Mouse (Mus musculus) spleen, postnatal 4 days (tissue): Measurements from ENCODE around the gene Neo1.
A peak's percentile ranks its signal among the peaks of the same experiment; 100 is the strongest.
"Not testable (repeated sequence)": the region's sequence is repeated elsewhere in the genome, so short reads cannot be mapped to it uniquely, and the experiment has no call there.

ENCODE experiments used
- DNase-seq, 2 experiments: peaks; one replicate each; pipeline ENCODE4 v3.0.0; 2022; ENCODE audit warnings: low spot score in 2 of 2

The Neo1 gene

DNA sequence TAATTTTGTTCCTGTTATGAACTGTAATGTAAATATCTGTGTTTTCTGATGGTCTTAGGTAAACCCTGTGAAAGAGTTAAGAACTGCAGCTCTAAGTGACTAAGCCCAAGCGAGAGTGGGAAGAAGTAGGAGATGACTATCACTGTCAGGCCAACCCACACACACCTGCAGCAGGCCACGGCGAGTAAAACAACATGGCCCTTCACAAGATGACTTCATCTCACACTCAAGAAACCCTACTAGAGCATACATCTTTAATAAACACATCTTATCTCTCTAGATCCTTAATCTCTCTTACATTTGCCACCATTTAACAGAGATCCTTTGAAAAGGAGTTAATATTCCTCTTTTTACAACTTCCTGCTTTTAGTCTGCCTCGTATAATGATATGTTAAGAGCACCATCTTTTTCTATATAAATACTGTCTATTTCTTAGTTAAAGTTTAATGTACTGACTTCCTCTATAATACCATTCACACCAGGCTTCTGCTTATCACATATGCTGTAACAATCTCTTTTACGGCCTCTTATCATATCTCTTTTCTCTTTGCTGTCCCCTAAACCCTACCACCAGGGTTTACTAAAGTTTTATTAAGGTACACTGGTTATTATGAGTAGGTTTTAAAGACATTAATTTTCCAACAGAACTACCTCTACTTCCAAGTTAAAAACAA is 46.8 kb downstream of the Neo1 start:
- no peak for DNase-seq

GRCm38 (mm10) chr9:58979034-58979433 is 57.2 kb downstream of the Neo1 start:
- DNase-seq = no peak

GRCm38 (mm10) chr9:58971154-58971553 is 65.1 kb downstream of the Neo1 start:
- not testable (repeated sequence) for DNase-seq

GRCm38 (mm10) chr9:58967371-58967770 is 68.9 kb downstream of the Neo1 start:
- no peak for DNase-seq

GRCm38 (mm10) chr9:58955507-58955906 is 80.7 kb downstream of the Neo1 start:
- DNase-seq = no peak

DNA sequence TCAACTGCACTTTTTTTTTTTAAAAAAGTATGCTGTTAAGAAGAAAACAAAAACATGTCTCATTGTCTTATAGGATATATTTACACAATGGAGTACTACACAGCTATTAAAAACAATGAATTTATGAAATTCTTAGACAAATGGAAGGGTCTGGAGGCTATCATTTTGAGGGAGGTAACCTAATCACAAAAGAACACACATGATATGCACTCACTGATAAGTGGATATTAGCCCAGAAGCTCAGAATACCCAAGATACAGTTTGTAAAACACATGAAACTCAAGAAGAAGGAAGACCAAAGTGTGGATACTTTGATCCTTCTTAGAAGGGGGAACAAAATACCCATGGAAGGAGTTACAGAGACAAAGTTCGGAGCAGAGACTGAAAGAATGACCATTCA is 90.3 kb downstream of the Neo1 start:
- DNase-seq = not testable (repeated sequence)

DNA sequence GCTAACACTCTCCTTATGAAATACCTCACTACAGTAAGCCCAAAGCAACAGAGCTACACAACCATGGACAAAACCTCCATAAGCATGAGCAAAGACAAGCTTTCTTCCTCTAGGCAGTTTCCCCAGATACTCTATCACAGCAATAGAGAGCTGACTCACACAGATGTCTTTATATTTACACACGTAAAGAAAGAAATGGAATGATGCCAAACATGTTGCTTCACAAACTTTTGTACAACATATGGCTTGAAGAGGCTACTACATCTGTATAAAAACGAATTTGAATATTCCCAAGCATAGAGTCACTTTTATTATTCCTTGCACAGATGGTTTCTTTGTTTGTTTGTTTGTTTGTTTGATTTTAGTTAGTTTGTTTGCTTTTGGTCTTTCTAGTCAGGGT is 101.5 kb downstream of the Neo1 start:
- no peak for DNase-seq

GRCm38 (mm10) chr9:58928103-58928502 is 108.1 kb downstream of the Neo1 start:
- peak; percentile 17 to 69 for DNase-seq

DNA sequence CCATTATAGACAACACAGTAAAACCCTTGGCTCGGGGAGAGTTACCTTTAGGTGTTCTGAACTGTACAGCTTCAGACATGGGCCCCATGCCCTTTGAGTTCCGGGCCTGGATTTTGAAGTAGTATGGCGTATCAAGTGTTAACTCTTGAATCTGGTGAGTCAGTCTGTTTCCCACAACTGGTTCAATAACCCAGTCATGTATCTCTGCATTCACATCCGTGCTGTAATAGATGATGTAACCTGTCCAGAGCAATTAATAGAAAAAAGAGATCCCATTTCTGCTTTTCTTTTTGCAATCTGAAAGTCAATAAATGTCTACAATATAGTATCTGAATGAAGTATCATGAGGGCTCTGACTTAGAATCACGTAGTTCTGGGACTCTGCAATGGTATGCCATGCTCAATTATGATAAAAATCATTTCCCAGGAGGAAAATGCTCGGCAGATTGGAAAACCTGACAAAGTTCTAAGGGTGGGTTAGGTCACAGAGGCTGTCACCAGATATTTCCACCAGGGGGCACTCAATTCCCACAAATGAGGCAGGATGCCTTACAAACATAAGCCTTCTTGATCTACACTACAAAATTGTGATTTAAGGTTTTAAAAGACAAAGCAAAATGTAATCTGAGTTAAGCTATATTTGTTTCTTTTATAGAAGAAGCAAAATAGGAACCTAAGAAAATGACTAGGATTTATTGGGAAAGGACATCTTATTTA is 133.2 kb downstream of the Neo1 start:
- peak; percentile 30 to 68 for DNase-seq

GRCm38 (mm10) chr9:58899602-58900001 is 136.6 kb downstream of the Neo1 start:
- no peak for DNase-seq

DNA sequence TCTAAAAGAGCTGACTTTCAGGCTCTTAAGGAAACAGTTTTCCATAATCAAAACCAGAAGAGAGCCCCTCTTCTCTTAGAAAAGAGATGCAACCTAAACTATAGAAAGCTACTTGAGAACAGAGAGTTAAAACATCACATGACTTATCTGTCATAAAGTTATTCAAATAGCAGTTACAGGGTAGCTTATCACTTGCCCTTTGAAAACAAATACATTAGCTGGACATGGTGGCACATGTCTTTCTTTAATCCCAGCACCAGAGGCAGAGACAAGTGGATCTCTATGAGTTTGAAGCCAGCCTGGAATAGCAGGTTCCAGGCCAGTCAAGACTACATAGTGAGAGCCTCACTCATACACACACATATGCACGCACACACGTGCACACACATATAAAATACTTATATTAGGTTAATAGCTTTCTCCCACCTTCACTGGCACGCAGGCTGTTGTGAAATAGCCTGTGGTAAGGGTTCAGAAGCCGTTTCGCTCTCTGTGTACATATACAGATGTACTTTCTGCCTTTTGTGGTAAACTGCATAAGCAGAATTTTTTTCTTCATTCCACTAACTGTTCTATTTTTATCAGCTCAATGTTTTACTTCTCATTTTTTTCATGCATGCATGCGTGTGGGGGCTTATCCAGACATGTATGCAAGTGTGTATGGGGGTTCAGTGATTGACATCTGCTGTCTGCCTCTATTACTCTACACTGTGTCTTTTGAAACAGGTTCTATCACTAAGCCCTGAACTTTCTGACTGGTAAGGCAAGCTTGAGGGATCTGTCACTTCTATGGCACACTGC is 144.2 kb downstream of the Neo1 start:
- DNase-seq = no peak

DNA sequence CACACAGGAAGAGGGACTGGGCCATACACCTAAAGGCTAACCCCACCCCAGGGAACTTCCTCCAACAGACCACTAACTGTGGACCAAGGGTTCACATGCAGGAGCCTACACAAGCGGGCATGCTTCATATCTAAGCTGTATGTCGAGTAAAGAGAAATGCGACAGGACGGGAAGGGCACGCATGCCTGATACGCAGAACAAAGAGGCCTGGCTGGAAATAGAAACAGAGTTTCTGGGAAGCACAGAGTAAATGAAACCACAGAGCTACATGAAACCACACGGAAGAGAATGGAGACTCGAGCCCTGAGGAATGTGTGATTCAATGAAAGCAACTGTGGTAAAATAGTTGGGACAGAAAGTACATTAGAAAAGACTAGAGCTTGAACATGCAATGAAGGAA is 145.3 kb downstream of the Neo1 start:
- DNase-seq = no peak

GRCm38 (mm10) chr9:58889782-58890448 is 146.3 kb downstream of the Neo1 start:
- DNase-seq = no peak

DNA sequence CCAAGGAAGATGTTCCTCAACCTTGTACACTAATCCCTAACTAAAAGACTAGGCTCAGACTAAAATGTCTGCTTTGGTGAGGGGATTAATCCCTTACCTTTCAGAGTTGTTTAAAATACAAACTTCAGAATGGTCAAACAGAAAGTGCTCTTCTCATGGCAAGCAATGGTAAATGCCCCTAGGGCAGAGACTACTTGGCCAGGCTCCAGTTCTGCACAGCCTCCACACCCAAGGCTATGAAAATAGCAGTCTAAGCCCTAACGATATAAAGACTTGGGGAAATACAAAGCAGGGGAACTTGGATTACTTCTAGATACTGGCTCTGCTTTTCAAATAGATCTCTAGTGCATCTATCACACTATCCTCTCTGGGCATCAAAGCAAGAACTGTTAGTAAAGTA is 153.6 kb downstream of the Neo1 start:
- no peak for DNase-seq

GRCm38 (mm10) chr9:58879836-58880235 is 156.4 kb downstream of the Neo1 start:
- DNase-seq = no peak

DNA sequence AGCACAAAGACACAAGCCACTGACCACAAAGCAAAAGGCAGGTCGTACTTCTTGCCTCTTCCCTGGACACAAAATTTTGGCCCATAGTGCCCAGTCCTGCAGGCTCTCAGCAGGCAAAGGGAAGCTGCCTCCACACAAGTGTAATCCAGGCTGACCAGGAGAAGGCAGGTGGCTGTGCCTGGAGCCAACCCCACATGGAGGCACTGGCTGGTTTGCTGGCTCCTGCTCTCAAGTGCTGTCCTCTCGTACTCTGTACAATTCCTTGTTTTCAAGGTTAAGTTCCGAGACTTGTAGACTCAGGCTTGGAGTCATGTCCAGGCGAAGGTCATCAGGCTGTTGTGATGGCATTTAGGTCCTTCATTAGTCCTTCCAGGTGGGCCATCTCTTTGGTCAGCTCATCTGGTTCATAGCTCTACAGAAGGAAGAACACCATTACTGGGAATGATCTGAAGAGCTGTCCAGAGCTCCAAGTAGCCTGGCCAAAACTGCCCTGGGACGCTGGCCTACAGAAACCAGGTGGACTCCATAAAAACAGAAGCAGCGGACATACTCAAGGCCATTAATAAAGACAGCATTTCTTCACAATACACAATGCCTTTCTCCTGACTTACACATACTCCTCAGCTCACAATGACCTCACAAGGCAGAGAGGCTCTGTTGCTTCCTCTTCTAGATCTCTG is 159.2 kb downstream of the Neo1 start:
- no peak for DNase-seq

DNA sequence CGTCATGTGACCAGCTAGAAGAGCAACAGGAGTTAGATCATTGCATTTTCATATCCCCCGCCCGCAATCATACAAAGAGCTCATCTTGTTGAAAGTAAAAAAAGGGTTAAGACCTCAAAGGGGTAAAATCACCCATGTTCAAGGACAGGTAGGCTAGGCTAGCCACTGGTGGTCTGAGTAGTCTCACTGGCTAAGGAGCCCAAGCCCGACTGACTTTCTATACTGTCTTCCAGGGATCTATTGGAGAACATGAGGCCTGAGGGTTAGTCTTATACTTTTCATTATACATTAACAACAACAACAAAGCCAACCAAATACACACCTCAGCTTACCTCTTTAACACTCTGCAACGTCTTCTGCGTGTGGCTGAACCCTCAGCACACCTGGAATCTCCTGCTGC is 160.8 kb downstream of the Neo1 start:
- DNase-seq = no peak

- no peak for DNase-seq
These were observed 161.9 kb downstream of the Neo1 start for GRCm38 (mm10) chr9:58874354-58874753.

DNA sequence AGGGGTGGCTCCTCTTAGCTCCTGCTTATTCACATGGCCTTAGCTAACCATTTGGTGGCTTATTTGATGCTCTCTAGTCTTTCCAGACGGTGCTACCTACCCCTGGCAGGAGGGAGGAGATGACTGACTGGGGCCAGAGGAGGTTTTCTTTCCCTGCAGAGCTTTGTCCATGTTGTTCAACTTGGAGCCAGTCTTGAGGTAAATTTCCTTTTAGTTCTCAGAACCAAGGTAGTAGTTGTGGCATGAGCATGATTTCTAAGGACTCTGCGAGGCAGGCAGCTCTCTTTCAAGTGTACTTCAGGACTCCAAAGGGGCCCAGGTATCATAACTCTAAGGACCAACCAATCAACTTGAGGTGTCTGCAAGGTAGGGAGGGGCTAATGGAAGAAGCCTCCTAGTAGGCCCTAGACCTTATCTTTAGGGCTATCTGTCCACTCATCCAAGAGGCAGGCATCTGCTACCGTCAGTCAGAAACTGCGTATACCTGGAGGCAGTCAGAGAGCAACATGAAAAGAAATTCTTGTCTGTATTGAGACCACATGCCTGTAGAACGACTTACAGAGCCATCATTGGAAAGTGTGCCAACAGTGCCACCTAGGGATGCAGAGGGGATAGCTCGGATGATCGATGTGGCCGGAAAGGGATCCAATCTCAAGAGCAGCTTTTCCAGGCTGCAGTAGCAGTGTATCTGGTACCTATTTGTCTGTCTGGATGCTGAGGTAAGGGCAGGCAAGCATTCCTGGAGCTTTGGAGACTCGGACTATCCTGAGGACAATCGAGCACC is 162.5 kb downstream of the Neo1 start:
- no peak for DNase-seq

DNA sequence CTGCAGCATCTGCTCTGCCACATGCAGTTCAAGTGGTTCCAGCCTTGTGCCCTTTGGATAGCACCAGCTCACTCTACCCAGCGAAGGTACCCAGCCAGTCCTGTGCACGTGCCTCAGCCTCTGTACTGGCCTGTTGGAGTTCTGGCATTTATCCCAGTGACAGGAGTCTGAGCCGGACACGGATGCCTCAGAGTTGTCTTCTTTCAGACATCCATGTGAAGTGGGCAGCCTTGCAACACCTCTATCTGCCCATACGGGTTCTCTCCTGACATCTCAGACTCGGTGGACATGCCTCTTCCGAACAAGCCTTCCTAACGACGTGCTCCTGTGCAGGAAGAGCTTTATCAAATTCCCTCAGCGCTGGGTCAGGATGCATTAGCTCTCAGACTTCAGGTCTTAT is 165.1 kb downstream of the Neo1 start:
- no peak for DNase-seq

DNA sequence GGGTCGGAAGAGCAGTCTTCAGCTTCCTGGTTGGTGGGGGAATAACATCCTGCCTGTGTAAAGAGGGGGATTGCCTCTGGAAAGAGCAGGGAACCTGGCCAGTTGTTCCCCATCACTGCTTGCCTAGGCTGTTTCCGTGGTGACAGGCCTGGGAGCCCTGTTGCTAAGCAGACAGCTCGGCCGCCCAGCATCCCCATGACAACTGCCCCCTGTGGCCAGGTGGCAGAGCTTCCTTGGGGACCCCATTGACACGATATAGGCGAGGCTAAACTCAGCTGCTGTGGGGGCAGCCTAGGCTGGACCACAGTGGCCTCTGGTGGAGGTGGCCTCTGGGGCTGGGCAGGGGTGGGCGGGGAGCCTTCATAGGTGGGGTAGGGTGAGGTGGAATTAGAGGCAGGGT is 172.4 kb downstream of the Neo1 start:
- no peak for DNase-seq
